20 mouse cellular contexts compared by ENCODE assay signal in the genomic region with DNA sequence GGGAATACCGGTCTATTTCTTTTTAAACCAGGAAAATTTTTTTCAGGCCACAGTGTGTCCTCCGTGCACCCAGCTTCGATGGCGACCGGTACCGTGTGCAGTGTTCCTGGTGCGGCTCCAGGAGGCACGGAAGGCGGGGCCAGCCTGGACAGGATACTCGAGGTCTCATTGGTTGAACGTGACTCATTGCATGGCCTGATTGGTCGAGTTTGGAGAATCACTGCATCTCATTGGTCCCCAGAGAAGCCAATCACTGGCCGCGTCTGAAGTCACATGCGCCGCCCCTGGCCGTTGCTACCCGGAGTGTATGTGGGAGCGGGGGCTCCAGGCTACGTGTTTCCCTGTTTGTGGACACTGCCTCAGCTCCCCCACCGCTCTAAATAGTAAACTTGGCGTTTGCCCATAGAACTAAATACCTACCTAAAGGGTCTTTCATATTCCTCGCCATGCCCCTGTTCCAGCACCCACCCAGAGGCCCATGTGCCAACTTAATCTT. TPM values are rescaled to one million over a fixed set of nuclear protein-coding genes. Genes with fewer than 3 reads are reported as not detected.
"Had no signal": no experiment of that assay in that cellular context is flagged by ENCODE, and none has a peak within 500 bp of the region (broad histone marks: within the 10 kb centered on the region; RNA-seq: fewer than 3 reads in every experiment).

No protein-coding gene starts in this region.

- H3K4me1 ChIP-seq: megakaryocyte, embryonic 14.5 days; midbrain, embryonic 13.5 days; midbrain, embryonic 15.5 days; neural tube, embryonic 12.5 days; stomach, embryonic 15.5 days had no signal

- H3K36me3 ChIP-seq: lung, embryonic 15.5 days; midbrain, embryonic 13.5 days; midbrain, embryonic 15.5 days; neural tube, embryonic 12.5 days; stomach, embryonic 15.5 days had no signal

- DNase-seq: liver, postnatal 0 days; lung, adult 2 months; lung, postnatal 14 days; lung, postnatal 36 days; right cerebral cortex, postnatal 14 days; thymus, adult 18-20 months; thymus, postnatal 14 days; thymus, postnatal 36 days had no signal

- H3K9ac ChIP-seq: liver, postnatal 0 days; lung, embryonic 15.5 days; midbrain, embryonic 13.5 days; midbrain, embryonic 15.5 days; neural tube, embryonic 12.5 days; stomach, embryonic 15.5 days had no signal

- H3K27ac ChIP-seq: lung, embryonic 15.5 days; macrophage; midbrain, embryonic 13.5 days; midbrain, embryonic 15.5 days; neural tube, embryonic 12.5 days; stomach, embryonic 15.5 days; stomach, postnatal 0 days had no signal

- H3K9me3 ChIP-seq: lung, embryonic 15.5 days; megakaryocyte, embryonic 14.5 days; midbrain, embryonic 13.5 days; midbrain, embryonic 15.5 days; neural tube, embryonic 12.5 days; stomach, embryonic 15.5 days had no signal

- H3K4me3 ChIP-seq: lung, embryonic 15.5 days; megakaryocyte, embryonic 14.5 days; midbrain, embryonic 13.5 days; midbrain, embryonic 15.5 days; neural tube, embryonic 12.5 days; stomach, embryonic 15.5 days had no signal

RNA-seq across cellular contexts. Expression of gene Tex101, which starts 4.5 kb away (rescaled TPM):
- total RNA-seq: megakaryocyte progenitor cell, adult 5-6 weeks; midbrain, postnatal 0 days; monocyte, adult 5-6 weeks; neutrophil, adult 5-6 weeks had no signal

RNA-seq across cellular contexts. Expression of gene Lypd3, which starts 35.6 kb away (rescaled TPM):
- total RNA-seq: megakaryocyte progenitor cell, adult 5-6 weeks; monocyte, adult 5-6 weeks; neutrophil, adult 5-6 weeks had no signal

RNA-seq across cellular contexts. Expression of gene BC049730, which starts 37.0 kb away (rescaled TPM):
- total RNA-seq: megakaryocyte progenitor cell, adult 5-6 weeks; midbrain, postnatal 0 days; monocyte, adult 5-6 weeks; neutrophil, adult 5-6 weeks had no signal

RNA-seq across cellular contexts. Expression of gene Gm4763, which starts 54.7 kb away (rescaled TPM):
- total RNA-seq: megakaryocyte progenitor cell, adult 5-6 weeks; midbrain, postnatal 0 days; monocyte, adult 5-6 weeks; neutrophil, adult 5-6 weeks had no signal
